Comparison of ENCODE assay signal across 8 mouse cellular contexts in genomic region chr6:48537105-48537954, GRCm38 (mm10). TPM values are rescaled to one million over a fixed set of nuclear protein-coding genes. Genes with fewer than 3 reads are reported as not detected.
A peak's percentile ranks its signal among the peaks of the same experiment; 100 is the strongest.
DNase-seq lines count a peak whose midpoint lies in the region; ATAC-seq and TF ChIP-seq lines count a peak whose summit lies in the region.

Gene Atp6v0e2, plus strand, starts transcription at chr6:48537615.

- peak within 1 kb of the TSS; percentile 92 for H3K9ac ChIP-seq in hindbrain, embryonic 13.5 days

- peak; percentile 95 for ATAC-seq in hindbrain, embryonic 13.5 days (ENCODE audit: low FRiP score)

- peak within 1 kb of the TSS; percentile 88 for H3K27ac ChIP-seq in hindbrain, embryonic 13.5 days

- H3K4me3 ChIP-seq in hindbrain, embryonic 13.5 days: peak within 1 kb of the TSS; percentile 70
- peak within 1 kb of the TSS; percentile 72 for H3K4me3 ChIP-seq in lung, adult 2 months (replicated peaks; ENCODE audit: extremely low read depth, low read depth, low read length)

- H3K4me2 ChIP-seq in hindbrain, embryonic 13.5 days: peak within 1 kb of the TSS; percentile 89

- peak; percentile 92 for DNase-seq in R1 (ENCODE audit: low read depth, low spot score)
- DNase-seq in cerebellum, postnatal 14 days: peak; percentile 96
- DNase-seq in frontal cortex, postnatal 36 days (ENCODE audit: low spot score in 2 of 2): peak; percentile 90 to 93
- peak; percentile 93 for DNase-seq in layer of hippocampus, adult 9-11 months
- DNase-seq in lung, adult 2 months: peak; percentile 65
- DNase-seq in retina, adult 2 months (ENCODE audit: low read depth, low spot score): peak; percentile 92
- no peak for DNase-seq in T-cell, adult 2 months (ENCODE audit: low spot score)

- peaks cover 34% of the 10 kb centered on the region for H3K36me3 ChIP-seq in hindbrain, embryonic 13.5 days

- TF ChIP-seq POLR2A in lung, adult 2 months (IDR thresholded peaks at IDR 0.05; ENCODE audit: borderline replicate concordance, extremely low read depth, low read depth, low read length): no peak; the same call in 1 of the 2 replicates

- 3% methylated on average over 38 of the region's 38 CpGs for WGBS in hindbrain, embryonic 13.5 days
- WGBS in lung, adult 2 months: 8% methylated on average over 38 of the region's 38 CpGs

- peaks cover 38% of the 10 kb centered on the region for H3K4me1 ChIP-seq in hindbrain, embryonic 13.5 days (replicated peaks)
- H3K4me1 ChIP-seq in lung, adult 2 months (ENCODE audit: control insufficient read depth, insufficient read depth, low read length): peaks cover 4% of the 10 kb centered on the region; the same call in 1 of the 2 replicates

- no peak for TF ChIP-seq CTCF in lung, adult 2 months (IDR thresholded peaks at IDR 0.05; ENCODE audit: insufficient read depth, low read length)

- H3K9me3 ChIP-seq in hindbrain, embryonic 13.5 days: no peaks in the 10 kb centered on the region

- no peaks in the 10 kb centered on the region for H3K27me3 ChIP-seq in hindbrain, embryonic 13.5 days

RNA-seq across cellular contexts. Expression of gene Atp6v0e2, which starts in this region (rescaled TPM):
- 184 and 189 TPM in 2 replicates for polyA plus RNA-seq in hindbrain, embryonic 13.5 days (2015; fragmentation: Nextera tagmentation; extraction: Ambion mirVana)
- polyA plus RNA-seq in lung, adult 2 months (2012; rRNA removed): 29.9 and 35.5 TPM in 2 replicates
